Mouse (Mus musculus) spleen, adult 2 months (tissue): ENCODE results near the gene Sipa1l1.
"Not testable (repeated sequence)": the region's sequence is repeated elsewhere in the genome, so short reads cannot be mapped to it uniquely, and the experiment has no call there.

Experiments used
- CTCF ChIP-seq: fragments of 200-500 bp; IDR thresholded peaks from 2 replicates; pipeline ENCODE4 v1.5.1; 2011; ENCODE audit warnings: mild to moderate bottlenecking, inconsistent platforms; ENCODE audit not compliant: insufficient read depth, insufficient read length, insufficient replicate concordance; ENCODE audit errors: extremely low read depth
- POLR2A ChIP-seq: fragments of 200-500 bp; IDR thresholded peaks from 2 replicates; pipeline ENCODE4 v1.6.1; 2011; ENCODE audit warnings: low read depth, low read length, inconsistent platforms

DNA sequence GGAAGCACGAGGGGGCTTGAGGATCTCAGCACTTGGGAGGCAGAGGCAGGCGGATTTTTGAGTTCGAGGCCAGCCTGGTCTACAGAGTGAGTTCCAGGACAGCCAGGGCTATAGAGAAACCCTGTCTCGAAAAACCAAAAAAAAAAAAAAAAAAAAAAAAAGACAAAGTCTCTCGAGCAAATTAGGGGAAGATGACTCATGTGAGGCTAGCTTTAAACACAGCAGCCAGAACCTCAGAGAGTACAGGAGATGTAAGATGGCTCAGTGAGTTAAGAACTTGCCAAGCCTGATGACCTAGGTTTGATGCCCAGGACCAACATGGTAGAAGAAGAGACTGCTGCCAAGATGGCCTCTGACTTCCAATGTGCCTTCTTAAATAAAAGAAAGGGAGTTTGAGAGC is 311.3 kb downstream of the Sipa1l1 start:
- TF ChIP-seq POLR2A, CTCF: not testable (repeated sequence)
